Mouse (Mus musculus) lung, postnatal 25 days (tissue): ENCODE data around the gene Hmgn1.
"Not testable (repeated sequence)": the region's sequence is repeated elsewhere in the genome, so short reads cannot be mapped to it uniquely, and the experiment has no call there.

ENCODE experiments used
- DNase-seq: peaks from one replicate; pipeline ENCODE4 v3.0.0; 2022; ENCODE audit warnings: low spot score

Gene Hmgn1

DNA sequence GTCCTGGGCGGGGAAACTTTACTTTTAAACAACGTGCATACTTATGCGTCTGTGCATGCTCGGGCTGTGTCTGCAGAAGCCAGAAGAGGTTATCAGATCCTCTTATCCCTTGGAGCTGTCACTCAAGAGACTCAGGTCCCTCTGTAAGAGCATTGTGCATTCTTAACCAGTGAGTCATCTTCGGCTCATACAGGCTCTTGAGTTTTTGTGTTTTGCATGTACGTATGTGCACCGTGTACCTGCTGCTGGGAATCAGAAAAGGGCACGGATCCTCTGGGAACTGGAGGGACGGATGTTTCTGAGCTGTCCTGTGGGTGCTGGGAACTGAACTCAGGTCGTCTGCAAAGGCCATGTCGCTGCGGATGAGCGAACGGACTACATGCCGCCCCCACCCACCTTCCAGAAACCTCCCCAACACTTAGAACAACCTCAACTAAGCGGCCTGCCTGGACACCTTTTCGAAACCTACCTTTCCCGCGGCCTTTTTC is 801 bp downstream of the Hmgn1 start:
- peak; percentile 66 for DNase-seq

DNA sequence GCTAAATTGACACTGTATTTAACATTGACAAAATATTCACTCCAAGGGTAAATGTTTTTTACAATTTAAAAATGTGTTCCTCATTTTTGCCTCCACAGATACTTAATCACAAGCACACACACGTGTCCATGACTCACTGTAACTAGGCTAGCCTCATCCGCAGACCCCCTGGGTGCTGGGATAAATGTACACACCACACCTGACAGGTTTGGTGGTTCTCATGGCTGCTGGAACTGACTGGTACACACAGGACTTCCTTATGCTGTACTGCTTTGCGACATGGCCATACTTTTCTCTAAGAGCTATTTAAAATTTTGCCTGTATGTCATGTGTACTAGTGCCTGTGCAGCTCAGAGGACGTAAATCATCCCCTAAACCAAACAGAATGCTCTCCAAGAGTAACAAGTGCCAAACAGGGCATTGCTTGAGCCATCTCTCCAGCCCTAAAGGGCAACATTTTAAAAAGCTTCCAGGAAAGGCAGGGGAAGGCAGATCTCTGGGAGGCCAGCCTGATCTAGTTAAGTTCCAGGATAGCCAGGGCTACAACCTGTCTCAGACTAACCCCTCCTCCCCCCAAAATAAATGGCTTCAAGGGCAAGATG is 7.4 kb downstream of the Hmgn1 start:
- no peak for DNase-seq

DNA sequence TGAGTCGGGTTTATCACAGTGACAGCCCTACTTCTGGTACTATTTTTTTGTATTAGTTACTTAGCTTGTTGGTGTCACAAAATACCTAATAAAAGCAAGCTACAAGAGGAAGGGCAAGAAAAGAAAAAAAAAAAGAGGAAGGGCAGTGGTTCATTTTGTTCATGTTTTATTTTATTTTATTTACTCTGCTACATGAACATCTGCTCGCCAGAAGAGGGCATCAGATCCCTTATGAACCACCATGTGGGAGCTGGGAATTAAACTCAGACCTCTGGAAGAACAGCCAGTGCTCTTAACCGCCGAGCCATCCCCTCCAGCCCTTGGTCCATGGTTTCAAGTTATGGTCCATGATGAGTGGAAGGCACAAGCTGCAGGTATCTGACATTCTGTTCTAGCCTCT is 12.8 kb downstream of the Hmgn1 start:
- DNase-seq = no peak

DNA sequence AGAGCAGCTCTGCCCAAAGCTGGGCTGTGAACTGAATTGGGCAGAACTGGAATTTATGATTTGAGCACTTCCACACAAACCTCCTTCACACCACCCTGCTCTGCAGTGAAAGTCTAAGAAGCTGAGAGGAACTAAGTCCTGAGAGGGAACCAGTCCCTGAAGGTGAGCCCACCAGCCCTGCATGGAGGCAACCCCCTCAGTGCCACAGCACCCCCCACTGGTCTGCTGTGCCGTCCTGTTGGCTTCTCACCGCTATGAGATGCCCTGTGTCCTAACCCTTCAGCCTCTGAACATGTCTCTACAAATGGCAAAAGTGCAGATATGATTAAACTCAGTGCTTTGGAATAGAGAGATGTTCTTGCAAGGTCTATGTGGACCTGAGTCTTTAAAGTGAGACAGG is 14.8 kb downstream of the Hmgn1 start:
- DNase-seq = no peak

DNA sequence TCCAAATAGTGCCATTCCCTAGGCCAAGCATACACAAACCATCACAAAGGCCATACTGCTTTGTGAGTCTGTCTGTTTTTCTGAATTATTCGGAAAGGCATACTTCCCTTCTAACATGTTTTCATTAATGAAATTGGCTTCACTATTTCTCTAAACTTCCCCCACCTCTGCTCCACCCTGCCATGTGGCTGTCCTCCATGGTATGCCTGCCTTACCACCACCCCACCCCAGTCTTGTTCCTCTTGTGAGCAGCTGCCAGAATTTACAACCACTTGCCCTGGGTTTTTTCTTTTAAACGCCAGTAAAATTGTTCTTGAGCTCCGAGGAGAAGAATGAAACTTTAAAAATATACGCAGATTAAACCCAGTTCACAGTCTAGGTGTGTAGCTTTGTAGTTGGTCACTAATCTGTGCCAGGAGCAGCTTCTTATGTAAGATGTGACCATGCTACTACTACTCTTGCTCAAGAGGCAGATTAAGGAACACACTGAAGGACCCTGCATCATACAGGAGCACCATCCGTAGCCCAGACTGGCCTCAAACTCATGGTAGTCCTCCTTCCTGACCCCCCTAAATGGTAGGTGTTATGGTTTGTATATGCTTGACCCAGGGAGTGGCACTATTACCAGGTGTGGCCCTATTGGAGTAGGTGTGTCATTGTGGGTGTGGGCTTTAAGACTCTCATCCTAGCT is 16.7 kb downstream of the Hmgn1 start:
- no peak for DNase-seq

DNA sequence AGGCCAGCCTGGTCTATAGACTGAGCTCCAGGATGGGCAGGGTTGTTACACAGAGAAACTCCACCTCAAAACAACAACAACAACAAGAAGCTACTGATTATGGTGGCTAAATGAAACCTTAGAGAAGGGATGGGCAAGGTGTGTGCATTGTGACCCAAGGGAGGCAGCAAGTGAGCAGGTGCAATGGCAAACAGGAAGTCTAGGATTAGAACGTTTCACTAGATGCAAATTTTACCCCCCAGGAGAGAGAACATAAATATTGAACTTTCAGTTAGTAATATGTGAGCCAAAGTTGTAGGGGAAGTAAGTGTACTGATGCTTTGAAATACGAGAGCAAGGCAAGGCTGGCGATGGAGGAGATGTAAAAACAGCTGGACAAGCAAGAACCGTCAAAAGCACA is 17.9 kb downstream of the Hmgn1 start:
- DNase-seq = no peak

DNA sequence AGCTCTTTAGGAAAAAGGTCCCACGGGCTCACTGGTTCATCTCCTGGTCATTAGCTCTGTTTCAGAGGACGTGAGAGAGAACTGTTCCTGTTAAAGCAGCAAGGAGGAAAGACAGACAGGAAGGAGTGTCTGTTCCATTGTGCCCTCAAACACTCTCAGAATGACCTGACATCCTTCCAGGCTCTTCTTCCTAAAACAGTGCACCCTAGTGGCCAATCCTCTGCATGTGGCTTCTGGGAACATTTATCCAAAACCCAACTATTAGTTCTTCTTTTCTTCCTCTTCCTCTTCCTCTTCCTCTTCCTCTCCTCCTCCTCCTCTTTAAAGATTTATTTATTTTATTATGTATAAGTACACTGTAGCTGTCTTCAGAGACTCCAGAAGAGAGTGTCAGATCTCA is 24.5 kb downstream of the Hmgn1 start:
- DNase-seq = no peak

DNA sequence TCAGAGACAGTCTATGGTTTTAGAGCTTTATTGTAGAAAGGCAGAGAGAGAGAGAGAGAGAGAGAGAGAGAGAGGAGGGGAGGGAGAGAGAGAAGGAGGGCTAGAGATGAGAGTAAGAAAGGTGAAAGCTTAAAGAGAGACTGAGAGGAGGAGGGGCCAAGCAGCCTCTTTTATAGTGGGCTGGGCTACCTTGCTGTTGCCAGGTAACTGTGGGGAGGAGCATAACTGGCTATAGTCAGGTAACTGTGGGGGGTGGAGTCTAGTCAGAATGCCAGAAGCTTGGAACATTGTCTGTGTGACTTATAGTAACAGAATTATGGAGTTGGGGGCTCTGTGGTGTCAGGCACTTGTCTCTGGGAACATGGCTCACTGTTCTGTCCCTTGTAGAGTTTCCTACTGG is 29.7 kb downstream of the Hmgn1 start:
- not testable (repeated sequence) for DNase-seq

DNA sequence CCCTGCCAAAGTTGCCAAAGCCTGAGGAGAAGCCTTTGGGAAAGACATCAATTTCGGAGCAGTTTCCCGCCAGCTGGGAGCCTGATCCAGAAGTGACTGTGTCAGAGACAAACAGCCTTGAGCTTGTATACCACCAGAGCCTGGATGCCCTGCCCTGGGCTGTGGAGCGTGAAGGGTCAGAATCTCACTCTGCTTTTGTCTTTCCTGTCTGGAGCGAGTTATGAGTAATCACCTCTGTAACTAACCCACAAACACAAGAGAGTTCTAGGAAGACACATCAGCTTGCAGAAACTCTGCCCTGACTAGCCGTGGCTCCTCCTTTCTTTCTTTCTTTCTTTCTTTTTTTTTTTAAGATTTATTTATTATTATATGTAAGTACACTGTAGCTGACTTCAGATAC is 31.6 kb downstream of the Hmgn1 start:
- DNase-seq = no peak

DNA sequence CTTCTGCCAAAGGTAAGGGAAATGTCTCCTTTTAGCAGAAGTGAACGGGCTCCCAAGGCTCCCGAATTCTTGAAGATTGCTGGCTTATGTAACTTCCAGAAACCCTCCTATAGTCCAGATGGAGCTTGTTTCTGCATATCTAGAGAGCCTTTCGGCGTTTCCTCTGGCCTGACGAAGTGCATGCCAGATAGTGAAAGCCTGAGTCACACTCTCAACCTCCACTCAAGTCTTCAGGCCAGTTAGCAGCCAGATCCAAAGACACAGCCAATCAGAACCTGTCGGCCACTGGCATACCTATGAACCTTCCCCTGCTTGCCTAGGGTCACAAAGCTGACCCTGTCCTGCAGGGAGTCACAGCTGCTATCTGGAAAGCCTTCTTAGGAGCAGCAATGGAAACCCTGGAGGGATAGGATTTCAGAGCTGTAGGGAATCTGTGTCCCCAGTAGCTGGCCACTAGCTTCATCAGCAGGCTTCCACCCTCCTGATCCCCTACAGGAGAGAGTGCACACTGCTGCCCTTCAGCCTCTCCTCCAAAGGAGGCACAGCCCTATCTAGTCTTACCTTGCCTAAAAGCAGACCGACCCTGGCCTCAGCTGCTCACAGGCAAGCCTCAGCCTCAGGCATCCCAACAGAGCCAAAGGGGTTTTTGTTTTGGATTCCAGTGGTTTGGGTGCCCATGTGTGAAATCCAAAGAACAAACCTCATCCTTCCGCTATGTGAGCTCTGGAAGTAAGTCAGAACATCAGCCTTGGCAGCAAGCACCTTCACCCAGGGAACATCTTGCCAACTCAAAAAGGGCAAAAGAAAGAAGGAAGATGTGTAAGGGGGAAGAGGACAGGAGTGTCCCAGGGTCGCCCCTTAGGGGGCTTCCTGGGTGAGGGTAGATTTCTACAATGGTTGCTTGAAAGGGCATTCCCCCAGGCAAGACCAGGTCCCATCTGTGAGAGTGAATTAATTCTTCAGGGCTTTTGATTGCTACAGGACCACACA is 35.7 kb downstream of the Hmgn1 start:
- peak; percentile 79 for DNase-seq

DNA sequence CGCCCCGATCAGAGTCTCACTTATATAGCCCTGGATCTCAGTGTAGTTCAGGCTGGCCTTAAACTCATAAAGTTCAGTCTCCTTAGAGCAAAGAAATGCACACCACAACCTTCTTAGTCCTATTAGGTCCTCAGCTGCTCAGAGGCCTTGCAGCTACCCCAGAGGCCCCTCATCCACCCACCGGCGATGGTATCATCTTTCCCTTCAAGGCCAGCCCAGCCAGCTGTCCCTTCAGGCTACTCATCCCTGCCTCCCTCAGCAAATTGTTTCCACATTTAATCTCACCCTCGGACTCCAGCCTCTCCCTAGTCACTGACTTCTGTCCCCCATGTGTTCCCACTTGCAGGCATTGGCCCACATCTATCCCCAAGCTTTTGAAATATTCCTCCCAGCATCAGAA is 39.4 kb downstream of the Hmgn1 start:
- no peak for DNase-seq

DNA sequence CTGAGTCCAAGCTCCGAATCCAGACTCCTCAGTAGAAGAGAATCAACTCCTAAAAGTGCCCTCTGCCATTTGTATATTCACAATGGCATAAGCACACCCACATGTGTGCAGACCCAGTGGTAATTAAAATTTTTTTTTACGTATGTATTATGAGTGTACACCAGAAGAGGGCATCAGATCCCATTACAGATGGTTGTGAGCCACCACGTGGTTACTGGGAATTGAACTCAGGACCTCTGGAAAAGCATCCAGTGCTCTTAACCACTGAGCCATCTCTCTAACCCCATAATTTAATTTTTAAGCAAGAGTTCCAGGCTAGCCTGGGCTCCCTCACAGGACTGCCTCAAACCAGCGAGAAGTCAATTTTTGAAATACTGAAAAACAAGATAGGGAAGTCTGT is 40.1 kb downstream of the Hmgn1 start:
- no peak for DNase-seq

DNA sequence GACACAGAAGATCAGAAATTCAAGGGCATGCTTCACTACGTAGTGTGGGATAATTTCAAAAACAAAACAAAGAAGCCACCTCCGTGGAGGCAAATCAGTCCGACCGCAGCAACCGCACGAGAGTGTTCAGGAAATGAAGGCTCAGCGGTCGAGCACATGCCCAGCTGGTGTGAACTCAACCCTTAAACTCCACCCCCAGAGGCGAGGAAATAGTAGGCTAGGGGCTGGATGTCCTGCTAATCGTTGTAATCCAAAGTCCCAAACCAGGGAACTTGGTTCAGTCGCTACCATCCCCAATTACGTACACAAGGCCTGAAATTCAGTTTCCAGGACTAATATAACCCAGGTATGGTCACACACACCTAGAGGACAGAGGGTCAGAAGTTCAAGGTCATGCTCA is 40.5 kb downstream of the Hmgn1 start:
- peak; percentile 57 for DNase-seq

DNA sequence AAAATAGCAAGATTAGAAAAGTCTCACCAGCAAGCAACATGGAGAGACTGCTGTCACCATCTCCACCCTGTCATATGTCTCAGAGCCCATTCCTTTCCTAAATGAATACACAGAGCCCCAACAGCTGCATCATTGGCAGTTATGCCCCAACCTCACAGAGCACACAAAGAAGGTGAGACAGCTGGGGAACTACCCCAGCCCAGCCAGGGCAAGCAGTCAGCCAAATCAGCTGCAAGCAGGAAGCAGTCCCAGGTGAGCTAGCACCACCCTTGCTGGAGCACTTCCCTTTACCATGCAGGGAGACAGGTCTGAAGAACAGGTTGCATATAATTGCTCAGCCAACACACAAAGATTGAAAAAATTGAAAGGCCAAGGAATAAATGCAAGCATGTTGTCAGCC is 41.9 kb downstream of the Hmgn1 start:
- DNase-seq = peak; percentile 37

DNA sequence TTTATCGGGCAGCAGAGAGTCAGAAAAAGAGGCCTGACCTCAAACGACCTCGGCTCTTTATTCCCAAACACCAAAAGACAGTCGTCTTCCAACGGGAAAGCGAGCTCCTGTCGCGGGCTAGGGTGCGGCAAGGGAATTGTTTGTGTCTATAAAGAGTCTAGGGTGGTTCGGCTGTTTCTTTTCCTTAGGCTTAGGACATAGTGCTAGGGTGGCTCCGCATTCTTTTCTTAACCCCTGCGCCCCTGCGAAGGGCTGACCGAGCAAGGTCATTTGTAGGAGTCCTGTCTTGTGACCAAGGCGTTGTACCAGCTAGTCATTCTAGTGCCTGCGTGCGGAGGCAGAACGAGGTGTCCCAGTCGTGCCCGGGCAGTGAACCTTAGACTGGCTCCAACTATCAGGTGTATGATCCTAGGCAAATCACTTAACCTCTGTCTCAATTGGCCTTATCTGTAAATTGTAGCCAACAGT is 44.3 kb downstream of the Hmgn1 start:
- DNase-seq = peak; percentile 70

DNA sequence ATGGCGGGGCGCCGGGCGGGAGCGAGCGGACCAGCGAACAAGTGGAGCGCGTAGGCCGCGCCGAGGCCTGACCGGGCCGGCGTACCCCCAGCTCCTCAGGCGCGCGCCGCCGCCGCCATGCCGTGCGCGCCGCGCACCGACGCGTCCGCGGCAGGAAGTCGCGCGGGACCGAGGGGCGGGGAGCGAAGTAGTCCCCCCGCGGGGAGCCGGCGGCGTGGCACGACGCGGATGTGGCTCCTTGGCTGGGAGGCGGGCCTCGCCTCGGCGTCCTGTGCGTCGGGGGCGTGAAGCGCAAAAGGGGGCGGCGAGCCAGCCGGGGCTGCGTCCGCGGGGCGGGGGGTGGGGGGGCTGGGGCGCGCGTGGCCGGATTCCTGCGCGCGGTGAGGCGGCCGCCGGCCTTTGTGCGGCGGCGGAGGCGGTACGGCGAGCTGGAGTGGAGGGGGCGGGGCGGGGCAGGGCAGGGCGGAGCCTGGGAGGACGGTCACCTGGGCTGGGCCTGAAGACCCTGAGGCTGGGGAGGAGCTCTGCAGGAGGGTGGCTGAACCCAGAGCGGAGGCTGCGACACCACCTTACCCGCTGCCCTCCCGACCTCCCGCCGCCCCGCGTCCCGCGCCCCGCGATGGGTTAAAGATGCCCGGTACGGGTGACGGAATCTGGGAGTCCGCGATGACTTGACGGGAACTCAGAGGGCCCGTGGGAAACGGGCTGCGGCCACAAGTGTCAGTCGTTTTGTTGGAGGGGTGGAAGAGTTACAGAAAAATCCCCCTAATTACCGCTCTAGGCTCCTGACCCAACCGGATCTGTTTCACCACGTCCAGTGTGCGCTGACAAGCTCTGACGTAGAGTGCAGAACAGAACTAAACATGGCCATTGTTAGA is 45.0 kb downstream of the Hmgn1 start, which contains the start of gene Brwd1:
Gene Brwd1 (minus strand): TSS at position 226 of the 878 bp plus-strand sequence.
- peak; percentile 91 for DNase-seq

DNA sequence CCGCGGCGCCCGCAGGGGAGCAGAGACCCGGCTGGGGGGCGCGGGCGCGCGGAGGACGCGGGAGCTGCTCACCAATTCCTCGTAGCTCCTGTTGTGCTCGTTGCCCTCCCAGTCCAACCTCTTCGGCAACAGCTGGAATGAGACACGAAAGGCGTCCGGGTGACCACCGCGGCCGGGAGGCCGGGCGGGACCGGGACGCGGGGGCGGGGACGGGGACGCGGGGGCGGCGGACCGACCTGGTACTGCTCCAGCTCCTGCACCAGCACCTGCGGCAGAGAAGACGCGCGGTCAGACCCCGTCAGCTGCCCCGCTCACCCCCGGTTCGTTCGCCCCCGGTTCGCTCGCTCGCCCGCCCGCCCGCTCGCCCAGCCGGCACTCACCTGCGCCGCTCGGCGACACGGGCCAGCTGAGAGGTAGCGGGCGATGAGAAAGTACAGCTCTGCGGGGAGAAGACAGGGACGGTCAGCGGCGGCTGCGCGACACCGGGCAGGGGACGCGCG is 45.7 kb downstream of the Hmgn1 start:
- DNase-seq = peak; percentile 34

DNA sequence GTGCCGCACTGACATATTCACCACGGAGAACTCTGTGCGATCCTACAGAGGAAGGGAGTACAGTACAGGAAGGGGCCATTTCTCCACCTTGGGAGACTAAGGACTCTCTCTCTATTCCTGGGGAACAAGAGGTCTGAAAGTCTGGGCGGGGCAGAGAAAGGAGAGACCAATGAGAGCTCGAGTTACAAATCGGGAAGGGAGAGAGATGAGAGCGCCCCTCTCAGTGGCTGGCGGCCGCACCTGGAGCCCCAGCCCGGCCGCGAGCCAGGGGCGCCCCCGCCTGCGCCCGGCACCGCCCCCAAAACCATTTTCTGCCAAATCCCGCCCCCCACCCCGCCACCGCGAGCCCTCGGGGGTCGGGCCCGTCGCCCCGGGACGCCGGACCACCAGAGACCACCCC is 46.2 kb downstream of the Hmgn1 start:
- DNase-seq = peak; percentile 91

DNA sequence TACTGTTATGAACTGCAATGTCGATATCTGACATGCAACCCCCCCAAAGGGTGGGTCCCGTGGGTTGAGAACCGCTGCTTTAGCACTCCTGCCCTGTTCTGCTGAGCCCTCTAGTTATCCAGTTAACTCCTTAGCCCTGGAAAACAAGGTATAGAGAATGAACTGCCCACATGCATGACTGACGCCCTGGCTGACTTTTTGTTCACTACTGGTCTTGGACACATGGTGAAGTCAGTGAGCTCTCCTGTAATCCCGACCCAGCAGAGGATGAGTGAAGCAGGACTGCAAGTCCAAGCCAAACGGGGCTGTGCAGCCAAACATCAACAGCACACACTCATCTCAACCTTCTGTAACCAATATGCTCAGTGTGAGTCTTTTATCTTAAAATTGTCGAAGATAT is 47.0 kb downstream of the Hmgn1 start:
- no peak for DNase-seq
